Mouse (Mus musculus) stomach, postnatal 0 days (tissue): ENCODE measurements at regions not wholly inside any gene's neighbourhood (a gene's known extent, or its start where the extent isn't known, plus 50 kb on each side); places are given as distances from the start of the nearest gene placed in this dataset.

Experiments used
- CTCF ChIP-seq: IDR thresholded peaks from 2 replicates; pipeline ENCODE4 v1.5.1; 2016; ENCODE audit warnings: antibody characterized with exemption, low read depth, mild to moderate bottlenecking, moderate library complexity
- EP300 ChIP-seq: optimal IDR thresholded peaks from 2 replicates; pipeline ENCODE3; 2016; ENCODE audit warnings: antibody characterized with exemption

DNA sequence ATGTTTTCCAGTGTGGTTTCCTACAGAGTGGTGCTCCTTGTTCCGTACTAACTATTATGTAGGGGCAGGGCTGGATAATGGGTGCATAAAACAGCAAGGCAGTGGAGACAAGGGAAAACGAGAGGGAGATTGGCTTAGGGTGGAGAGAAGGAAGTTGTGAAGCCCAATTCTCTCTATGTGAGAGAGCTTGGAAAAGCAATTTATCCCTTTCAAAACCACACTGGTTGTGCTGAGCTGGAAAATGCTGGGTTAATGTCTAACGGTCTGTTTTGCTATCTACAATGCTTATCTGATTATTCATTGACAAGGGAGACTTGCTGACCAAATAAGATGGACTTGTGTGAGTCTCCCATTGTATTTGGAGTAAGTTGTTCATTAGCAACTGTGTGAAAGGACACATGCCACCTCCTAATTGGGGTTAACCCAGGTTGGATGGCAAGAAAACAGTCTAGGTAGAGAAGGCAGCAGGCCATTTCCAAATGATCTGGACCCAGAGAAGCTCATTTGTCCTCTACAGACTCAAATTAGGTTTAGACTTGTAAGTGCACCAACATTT is 234.9 kb upstream of the Nr5a2 start:
- TF ChIP-seq CTCF (no peak), EP300 (no peak)
